Mouse (Mus musculus) thymus, postnatal 36 days (tissue): ENCODE measurements around the gene Mmp21.
"Not testable (repeated sequence)": the region's sequence is repeated elsewhere in the genome, so short reads cannot be mapped to it uniquely, and the experiment has no call there.

ENCODE experiments used
- DNase-seq, 2 experiments: peaks; one replicate each; pipeline ENCODE4 v3.0.0; 2022; ENCODE audit warnings: mixed read lengths in 2 of 2

Gene Mmp21

DNA sequence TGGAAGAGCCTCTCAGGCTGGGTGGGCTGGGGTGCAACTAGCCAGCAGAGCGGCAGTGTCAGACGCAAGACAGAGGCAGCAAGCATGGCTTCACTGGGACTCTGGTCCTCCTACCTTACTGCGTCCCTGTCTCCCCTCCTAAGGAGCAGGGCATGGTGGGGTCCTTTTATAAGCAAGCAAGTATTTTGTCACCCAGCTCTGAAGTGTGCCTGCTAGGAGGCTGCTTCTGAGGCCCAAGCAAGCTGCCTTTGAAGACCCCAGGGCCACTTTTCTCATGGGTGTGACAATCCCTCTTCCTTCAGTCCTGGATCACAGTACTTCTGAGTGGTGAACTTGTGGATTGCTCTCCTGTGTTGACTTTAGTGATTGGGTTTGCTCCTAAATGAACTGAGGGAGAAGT, at the start of gene Mmp21:
Mmp21 (minus strand) TSS at position 101 of the 400 bp plus-strand sequence.
- DNase-seq: no peak

DNA sequence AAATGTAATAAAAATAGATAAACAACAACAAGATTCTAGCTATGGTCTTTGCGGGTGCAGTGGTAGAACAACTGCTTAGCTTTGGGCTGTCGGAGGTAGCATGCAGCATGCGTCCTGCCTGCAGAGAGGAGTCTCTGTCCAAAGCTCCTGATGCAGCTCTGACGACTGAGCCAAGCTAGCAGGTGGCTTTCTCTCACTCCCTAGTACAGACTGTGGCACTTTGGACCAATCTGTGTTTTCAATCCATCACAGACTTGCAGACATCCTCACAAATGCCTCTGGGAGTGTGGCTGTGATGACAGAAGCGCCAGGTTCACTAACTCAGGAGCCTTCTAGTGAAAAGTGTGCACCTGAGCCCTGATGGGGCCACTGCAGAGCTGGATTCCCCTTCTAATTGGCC, 49.5 kb upstream of the Mmp21 start:
- no peak for DNase-seq

DNA sequence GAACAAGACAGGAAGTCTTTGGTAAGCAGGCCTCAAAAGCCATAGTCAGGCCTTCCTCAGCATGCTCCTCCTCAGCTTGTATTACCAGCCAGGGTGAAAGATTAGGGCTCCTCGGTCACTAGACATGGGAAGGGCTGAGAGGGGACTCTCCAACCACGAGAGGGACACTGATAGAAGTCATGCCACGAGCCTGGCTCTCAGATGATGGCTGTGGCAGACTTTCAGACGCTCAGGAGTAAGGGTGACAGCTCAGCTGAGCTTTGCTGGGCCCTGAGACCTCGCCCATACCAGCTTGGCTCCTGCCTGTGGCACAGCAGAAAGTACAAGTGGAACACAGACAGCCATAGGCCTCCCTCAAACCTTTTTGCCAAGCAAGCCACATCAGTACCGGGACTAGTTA, 47.2 kb upstream of the Mmp21 start:
- DNase-seq: no peak

DNA sequence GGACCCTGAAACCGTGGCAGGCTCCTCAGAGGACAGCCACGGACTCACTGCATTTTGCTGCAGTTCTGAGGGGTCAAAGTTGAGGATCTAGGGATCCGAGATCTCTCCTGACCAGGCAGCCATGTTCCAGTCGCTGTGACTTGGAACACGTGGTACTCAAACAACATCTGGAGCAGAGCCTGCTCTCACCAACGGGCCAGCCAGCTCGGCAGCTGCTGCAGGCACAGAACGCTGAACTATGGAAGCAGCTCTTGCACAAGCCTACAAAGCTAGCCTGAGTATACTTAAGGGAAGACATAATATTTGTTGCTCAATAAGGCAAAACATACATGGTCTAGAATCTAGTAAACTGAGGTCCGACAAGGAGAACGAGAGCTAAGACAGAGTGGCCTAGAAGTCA, 45.7 kb upstream of the Mmp21 start:
- no peak for DNase-seq

DNA sequence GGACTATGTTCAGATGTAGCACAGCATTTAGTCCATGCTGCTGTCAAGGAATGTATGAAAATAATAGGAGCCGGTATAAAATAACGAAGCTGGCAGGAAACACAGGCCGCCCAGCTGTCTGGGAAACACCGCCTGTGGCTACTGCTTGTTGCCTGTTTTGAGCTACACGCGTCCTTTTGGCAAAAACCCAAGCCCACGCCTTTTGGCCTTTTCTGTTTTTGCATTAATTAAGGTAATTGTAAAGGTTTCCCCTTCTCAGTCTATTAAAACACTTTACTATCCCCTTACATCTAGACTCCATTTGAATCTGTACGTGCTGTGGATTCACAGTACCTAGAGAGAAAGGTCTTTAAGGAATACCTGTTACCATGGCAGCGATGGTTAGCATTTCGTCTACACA, 45.0 kb upstream of the Mmp21 start:
- no peak for DNase-seq

DNA sequence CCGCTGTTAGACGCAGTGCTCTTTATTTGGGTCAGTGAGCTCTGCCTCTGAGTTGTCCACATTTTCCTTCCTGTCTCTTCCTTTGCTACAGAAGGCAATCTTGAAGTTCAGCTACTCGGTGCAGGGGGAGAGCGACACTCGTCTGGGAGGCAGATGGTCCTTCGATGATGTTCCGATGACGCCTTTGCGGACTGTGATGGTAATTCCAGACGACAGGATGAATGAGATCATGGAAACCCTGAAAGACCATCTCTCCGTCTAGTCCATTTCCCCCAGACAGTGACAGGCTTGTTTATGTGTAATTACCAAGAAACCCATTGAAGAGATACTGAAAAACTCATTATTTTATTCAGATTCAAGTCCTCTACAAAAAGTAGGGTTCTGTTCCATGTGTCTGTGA, 40.8 kb upstream of the Mmp21 start:
- no peak for DNase-seq

DNA sequence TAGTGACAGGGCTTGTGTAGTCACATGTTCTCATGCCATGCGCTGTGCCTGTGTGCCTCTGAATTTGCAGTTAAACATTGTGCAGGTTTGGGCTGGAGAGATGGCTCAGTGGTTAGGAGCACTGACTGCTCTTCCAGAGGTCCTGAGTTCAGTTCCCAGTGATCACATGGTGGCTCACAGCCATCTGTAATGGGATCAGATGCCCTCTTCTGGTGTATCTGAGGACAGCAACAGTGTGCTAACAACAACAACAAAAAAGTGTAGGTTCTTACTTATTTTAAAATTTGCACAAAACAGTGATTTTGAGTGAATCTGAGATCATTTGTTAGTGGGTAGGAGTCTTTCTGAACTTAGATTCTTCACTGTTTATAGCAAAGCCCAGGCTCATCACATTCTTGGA, 38.7 kb upstream of the Mmp21 start:
- no peak for DNase-seq

DNA sequence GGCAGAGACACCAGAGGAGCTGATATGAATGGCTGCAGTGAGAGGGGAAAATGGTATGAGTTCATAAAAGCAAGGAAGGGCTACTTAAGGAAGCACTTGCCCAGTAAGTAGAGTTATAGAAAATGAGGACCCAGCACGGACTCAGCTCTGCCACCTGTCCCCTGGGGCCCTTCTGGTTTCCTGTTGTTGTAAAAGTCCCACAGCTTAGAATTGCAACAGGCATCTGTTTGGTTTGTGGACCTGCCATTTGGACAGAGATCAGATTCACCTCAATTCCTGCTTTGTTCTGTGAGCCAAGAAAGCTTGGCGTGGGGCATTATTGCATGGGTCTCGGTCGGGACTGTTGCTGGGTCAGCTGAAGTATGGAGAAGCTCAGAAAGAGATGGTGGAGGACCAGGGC, 35.5 kb upstream of the Mmp21 start:
- no peak for DNase-seq

DNA sequence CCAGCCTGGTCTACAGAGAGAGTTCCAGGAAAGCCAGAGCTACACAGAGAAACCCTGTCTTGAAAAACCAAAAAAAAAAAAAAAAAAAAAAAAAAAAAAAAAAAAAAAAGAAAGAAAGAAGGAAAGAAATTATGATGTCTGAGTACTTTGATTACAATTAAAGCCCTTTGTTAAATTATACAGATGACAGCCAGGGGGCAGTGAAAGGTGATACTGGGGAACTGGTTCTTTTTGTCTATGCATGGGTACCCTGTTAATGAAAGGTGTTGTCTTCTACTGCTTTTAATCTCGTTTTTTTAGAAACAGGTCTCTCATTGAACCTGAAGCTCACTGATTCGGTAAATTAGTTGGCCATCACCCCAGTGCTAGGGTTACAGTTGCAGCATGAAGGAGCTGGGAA, 27.4 kb upstream of the Mmp21 start:
- no peak for DNase-seq

DNA sequence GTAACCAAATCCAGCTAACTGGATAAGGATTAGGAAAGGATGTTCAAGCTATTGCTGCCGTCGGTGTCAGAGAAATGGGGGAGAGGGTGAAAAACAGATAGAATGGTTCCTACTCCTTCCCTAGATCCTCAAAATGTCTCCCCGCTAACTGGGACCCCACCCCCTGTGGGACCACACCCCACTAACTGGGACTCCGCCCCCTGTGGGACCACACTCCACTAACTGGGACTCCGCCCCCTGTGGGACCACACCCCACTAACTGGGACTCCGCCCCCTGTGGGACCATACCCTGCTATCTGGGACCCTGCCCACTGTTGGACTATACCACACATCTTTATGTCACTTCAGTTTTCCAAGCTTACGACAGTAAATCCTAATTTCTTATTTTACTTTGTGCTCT, 24.0 kb upstream of the Mmp21 start:
- no peak for DNase-seq

DNA sequence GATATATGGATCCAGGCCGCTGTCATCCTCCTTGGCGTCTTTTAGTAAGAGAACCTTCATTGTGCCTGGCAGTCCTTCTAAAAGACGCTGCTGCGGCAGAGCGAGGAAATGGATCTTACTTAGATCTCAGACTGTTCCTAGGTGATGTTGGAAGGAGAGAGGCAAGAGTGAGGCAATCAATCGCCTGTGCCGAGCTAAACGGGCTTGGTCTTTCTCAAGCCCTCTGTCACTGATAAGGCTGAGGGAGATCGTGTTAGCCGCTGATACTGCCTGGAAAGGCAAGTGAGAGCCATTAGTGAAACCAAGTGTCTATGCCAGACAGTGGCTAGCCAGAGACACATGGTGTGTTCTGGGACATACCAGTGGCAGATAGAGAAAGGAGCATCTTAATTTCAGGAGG, 22.5 kb upstream of the Mmp21 start:
- DNase-seq: no peak

DNA sequence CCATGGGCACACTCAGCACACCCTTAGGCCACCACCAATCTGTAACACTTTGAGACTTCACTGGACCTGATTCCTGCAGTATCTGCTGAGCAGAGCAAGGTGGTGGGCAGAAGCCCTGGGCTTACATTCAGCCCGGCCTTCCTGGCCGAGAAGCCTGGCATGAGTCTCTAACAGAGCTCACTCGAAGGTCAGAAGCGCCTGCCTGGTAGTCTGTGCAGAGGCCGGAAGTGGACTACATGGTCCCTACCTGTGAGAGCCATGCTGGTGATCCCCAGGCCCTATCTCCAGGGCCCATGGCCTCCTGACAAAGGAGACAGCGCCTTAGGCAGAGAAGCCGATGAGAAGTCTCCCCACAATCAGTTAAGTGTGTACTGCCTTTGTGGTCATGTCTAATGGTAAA, 21.5 kb upstream of the Mmp21 start:
- DNase-seq: no peak

DNA sequence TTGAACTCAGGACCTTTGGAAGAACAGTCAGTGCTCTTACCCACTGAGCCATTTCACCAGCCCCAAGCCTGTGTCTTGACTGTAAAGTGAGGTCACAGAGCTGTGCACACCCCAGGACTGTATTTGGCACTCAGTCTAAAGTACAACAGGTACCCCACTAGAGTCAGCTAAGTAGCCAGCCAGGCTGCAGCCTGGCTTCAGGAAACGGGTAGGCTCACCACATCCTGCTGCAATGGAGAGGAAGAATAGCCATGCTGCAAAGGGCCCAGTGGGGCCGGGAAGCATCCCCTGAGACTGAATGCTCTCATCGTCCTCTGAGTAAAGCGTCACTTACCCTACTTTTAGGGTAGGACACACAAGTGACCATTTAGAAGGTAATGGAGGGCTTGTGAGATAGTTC, 20.0 kb upstream of the Mmp21 start:
- no peak for DNase-seq

DNA sequence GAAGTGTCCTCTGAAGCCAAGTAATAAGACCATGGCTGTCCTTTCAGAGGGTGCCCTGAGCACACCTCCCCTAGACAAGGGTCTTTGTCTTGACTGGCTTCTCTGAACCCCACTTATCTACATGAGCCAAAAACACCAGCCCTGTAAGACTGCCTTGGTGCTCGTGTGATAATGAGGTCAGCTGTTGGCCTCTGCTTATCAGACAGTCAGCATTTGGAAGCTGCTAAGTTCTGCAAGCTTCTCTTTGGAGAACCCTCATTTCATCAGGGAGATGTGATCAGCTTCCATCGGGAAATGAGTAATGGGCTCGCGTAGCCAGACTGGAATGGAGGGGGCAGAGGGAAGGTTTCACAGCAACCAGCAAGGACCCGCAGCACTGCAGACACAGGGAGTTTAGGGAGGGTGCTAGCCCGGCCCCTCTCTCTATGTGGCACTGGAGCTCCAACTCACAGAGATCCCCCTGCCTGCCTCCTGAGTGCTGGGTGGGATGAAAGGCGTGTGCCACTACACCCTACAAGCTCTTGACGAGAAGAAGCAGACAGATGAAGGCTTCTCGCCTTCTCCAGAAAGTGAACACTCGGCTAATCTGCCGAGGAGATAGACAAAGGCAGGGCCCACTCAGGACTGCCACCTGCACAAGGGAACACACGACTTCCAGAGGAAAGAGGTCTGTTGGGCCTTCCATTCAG, 18.3 kb upstream of the Mmp21 start:
- no peak for DNase-seq

DNA sequence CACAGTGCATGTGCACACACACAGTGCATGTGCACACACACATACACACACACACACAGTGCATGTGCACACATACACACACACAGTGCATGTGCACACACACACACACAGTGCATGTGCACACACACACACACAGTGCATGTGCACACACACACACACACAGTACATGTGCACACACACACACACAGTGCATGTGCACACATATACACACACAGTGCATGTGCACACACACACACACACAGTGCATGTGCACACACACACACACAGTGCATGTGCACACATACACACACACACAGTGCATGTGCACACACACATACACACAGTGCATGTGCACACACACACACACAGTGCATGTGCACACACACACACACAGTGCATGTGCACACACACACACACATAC, 5.8 kb upstream of the Mmp21 start:
- not testable (repeated sequence) for DNase-seq

DNA sequence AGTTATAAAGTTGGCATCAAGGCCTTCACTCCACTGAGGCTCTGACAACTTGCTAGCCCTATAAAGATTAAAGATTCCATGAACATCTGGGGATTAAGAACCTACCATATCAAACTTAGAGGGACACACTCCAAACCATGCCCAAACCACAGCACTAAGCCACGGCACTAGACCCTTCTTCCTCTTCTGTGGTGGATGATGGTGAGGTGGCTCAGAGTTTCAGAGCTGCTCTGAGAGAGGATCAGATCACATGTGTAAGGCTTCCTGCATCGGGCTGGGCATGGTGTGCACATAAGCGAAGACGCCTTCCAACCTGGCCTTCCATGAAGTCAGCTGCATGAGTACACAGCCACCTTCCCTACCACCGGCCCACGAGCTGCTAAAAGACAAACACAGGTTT, 4.8 kb upstream of the Mmp21 start:
- DNase-seq: no peak

DNA sequence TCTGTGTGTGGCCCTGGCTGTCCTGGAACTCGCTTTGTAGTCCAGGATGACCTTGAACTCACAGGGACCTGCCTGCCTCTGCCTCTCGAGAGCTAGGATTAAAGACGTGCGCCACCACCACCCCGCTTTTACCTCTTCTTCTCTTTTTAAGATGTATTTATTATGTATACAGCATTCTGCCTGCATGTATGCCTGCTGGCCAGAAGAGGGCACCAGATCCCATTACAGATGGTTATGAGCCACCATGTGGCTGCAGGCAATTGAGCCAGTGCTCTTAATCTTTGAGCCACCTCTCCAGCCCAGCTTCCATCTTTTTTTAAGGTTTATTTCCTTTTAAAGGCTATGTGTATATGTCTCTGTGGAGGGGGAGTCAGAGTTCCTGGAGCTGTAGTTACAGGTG, 4.2 kb upstream of the Mmp21 start:
- DNase-seq: no peak

DNA sequence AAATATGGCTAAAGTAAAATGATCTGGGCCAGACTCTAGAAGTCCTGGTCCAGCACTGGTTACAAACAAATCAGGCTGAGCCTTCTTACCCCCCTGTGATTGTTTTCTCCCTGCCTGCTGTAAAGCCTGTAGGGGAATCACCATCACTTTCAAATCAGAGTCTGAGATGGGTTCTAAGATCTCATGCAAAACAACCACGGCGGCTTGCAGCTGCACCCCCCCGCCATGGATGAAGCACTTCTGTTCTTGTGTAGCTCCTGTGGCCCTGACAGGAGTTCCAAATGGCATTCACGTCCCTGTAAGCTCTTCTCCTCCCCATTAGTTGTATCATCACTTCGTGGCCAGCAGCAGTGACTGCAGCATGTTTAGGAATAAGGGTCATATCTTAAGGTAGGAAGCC, 3.8 kb upstream of the Mmp21 start:
- DNase-seq: no peak

DNA sequence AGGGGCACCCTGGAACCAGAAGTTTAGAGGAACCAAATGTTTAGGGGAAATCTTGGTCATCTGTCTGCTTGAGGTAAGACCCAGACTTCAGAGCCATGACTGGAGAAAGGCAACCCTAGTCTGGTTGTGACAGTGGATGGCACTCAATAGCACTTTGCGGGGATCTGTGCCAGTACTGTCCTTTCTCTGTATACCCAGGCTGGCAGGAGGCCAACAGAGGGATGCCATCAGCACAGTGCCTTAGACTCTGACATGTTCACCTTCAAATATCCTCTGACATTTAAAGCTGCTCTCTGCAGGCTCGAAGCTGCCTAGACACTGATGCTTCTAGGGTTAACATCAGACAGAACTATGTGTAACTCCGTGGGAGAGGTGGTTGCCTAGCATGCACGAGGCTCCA, 422 bp downstream of the Mmp21 start:
- no peak for DNase-seq

DNA sequence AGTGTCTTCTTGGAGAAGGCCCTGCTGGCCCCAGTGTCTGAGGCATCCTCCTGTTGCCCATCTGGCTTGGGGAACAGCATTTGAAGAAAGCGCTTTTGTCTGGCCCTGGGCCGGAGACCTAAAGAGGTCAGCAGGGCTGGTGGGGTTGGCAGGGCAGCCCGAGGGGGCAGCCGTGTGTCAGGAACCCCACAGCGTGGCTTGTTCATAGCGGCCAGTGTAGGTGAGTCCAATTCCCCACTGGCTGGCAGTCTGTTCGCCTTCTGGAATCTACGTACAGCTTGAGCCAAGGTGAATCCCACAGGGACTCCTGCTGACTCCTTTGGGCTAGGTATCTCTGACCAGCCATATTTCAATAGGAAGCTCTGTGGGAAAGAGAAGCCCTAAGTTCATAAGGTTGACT, 1.1 kb downstream of the Mmp21 start:
- no peak for DNase-seq

DNA sequence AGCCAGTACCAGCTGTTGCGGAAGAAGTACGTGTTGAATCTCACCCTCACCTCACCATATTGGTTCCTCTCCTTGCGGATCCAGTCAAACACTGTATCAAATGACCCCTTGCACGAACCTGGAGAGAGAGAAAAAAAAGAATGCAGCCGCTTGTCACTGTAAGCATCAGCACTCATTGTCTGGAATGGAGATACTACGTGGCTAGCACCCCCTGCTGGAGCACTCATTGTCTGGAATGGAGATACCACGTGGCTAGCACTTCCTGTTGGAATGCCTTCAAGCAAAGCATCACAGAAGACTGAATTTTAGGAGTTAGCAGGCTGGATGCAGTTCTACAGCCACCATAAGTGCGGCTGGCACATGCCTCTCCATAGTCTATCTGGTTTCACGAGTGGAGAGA, 3.9 kb downstream of the Mmp21 start:
- no peak for DNase-seq

DNA sequence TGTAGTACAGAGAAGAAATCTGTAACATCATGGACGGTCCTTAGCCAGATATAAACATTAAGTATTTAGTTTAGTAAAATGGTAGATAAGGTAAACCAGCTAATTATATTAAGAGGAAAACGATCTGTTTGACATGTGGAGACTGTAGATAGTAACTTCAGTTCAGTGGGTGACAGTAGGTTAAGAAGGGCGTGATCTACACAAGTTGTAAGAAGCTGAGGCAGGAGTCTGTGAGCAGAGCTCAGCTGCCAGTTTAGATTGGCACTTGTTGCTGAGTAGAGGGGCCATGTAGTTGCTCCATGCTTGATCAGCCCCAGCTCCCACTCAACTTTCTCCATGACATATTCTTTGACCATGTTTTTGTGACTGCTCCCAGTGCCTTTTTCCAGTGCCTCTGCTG, 9.0 kb downstream of the Mmp21 start:
- no peak for DNase-seq

DNA sequence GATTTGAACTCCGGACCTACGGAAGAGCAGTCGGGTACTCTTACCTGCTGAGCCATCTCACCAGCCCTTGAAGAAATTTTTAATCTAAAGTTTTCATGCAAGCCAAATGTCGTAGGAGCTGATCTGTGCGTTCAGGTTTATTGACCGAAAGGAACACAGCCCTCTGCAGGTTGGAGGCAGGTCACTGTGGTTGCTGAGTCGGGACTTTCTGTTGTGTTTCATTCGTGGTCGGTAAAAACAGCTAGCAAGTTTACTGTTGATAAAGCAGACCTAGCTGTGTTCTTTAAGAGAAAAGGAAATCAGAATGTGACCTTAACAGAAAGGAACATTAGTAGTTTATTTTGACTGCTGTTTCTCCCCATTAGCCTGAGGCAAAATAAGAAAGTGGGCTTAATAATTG, 9.9 kb downstream of the Mmp21 start:
- DNase-seq: no peak

DNA sequence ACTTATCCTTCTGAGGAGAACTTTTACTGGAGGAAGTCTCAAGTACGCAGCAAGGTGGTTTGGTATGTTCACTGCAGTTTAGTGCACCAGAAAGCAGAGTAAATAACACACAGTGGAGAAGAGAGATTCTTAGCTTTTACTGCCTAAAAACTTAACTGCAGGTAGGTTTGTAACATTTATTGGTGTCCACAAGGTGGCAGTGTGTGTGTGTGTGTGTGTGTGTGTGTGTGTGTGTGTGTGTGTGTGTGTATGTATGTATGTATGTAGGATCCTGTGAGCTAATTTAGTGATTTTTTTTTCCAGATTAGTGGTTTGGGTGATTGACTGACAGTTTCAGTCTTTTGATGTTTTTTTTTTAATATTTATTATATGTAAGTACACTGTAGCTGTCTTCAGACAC, 10.8 kb downstream of the Mmp21 start:
- no peak for DNase-seq

DNA sequence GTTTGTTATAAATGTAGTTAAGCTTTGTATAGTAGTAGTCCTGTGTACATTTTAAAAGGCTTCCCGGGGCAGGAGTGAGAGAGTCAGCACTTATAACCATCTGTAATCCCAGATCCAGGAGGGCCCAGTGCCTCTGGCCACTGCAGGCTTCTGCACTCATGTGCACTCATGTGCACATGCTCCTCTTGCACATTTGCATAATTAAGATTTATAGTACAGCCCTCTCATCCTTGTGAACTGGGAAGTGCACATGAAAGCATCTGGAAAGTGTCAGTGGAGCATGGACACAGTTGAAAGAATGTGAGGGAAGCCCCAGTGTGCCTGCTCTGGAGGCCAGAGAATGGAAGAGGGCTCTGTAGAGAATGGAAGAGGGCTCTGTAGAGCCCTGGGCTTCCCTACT, 17.4 kb downstream of the Mmp21 start:
- no peak for DNase-seq

DNA sequence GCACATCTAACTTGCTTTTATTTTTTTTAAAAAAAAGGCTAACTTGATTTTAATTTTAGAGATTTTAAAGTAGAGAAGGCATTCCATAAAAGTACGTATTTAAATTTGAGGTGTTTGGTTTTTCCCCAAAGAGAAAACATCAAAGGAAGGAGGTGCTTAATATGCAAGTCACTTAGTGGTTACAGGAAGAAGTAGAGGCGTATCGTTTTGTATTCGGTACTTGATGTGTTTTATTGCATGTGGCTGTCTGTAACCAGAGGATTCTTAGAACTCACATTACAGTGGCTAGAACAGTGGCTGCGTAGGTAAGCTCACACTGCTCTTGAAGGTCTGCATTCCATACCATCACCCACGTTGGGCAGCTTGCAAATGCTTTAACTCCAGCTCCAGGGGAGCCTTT, 34.1 kb downstream of the Mmp21 start:
- DNase-seq: no peak
